Mouse (Mus musculus) neural tube, embryonic 11.5 days (tissue): ENCODE results near the gene Tmcc3. TPM values are rescaled to one million over a fixed set of nuclear protein-coding genes. Genes with fewer than 3 reads are reported as not detected.

Experiments used
- ATAC-seq: fragments of 200-750 bp; cut with Nextera tagmentation; 2 replicates; pipeline ENCODE4 v1.8.0; 2017; ENCODE audit warnings: moderate number of reproducible peaks, mild to moderate bottlenecking, moderate TSS enrichment, moderate library complexity; ENCODE audit not compliant: insufficient read depth, low FRiP score, low TSS enrichment
- DNase-seq: peaks from one replicate; pipeline ENCODE4 v3.0.0-alpha.2; 2015; ENCODE audit warnings: low spot score
- H3K27ac ChIP-seq: fragments of 300-500 bp; sonication (generic); 2 replicates; pipeline ENCODE4 v1.5.1; 2014; ENCODE audit warnings: low read depth, mild to moderate bottlenecking, low read length
- H3K27me3 ChIP-seq: fragments of 300-500 bp; sonication (generic); 2 replicates; pipeline ENCODE4 v1.6.1; 2014; ENCODE audit warnings: mild to moderate bottlenecking, low read length, mixed read lengths; ENCODE audit not compliant: control insufficient read depth, insufficient read depth
- H3K36me3 ChIP-seq: fragments of 300-500 bp; sonication (generic); 2 replicates; pipeline ENCODE4 v1.6.1; 2014; ENCODE audit warnings: mild to moderate bottlenecking, low read length, moderate library complexity, mixed read lengths; ENCODE audit not compliant: control insufficient read depth, insufficient read depth
- H3K4me1 ChIP-seq: fragments of 300-500 bp; sonication (generic); 2 replicates; pipeline ENCODE4 v1.6.1; 2014; ENCODE audit warnings: low read length, mixed read lengths; ENCODE audit not compliant: control insufficient read depth, insufficient read depth
- H3K4me2 ChIP-seq: fragments of 300-500 bp; sonication (generic); 2 replicates; pipeline ENCODE4 v1.6.1; 2014; ENCODE audit warnings: low read depth, mild to moderate bottlenecking, moderate library complexity
- H3K4me3 ChIP-seq: fragments of 300-500 bp; sonication (generic); 2 replicates; pipeline ENCODE4 v1.5.1; 2014; ENCODE audit warnings: low read depth, low read length
- H3K9ac ChIP-seq: fragments of 300-500 bp; sonication (generic); 2 replicates; pipeline ENCODE4 v1.6.1; 2014; ENCODE audit warnings: mild to moderate bottlenecking, low read length
- H3K9me3 ChIP-seq: fragments of 300-500 bp; sonication (generic); 2 replicates; pipeline ENCODE4 v1.6.1; 2016; ENCODE audit warnings: low read length; ENCODE audit not compliant: control insufficient read depth
- WGBS: fragments of 180-500 bp; shearing (Covaris S2); extraction: QIAGEN DNeasy Blood & Tissue Kit; methylation state at CpG from one replicate; pipeline ENCODE4 v1.1.7; 2014; 5-methylcytosine and 5-hydroxymethylcytosine counted together
- polyA plus RNA-seq: library from polyadenylated mRNA; unstranded; fragments of >200 nt; fragmentation: Nextera tagmentation; extraction: Ambion mirVana; gene quantifications from 2 replicates; pipeline ENCODE4 v1.2.1, GENCODE M21; 2014

The Tmcc3 gene
- polyA plus RNA-seq, 1 experiment from 2014 or later, result 6.1 TPM

DNA sequence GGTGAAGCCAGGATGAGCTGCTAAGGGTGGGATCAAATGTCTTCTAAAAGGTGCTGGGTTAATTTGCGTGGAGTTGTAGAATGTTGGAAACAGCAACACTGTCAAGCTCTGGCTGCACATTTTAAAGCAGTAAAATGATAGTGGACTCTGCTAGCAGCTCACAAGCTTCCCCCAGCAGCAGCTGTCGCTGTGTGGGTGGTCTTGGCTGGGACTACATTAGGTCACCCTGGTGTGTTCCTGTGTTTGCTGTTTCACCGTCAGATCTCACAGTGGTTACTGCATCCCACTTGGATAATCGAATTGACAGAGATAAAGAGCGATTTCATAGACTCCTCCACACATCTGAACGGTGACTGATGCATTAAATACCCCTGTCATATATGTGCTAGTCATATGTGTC lies 146.9 kb downstream of the Tmcc3 start:
- peak; percentile 47 for DNase-seq
- H3K4me3 ChIP-seq, result no peak overlapping the region
- ATAC-seq, result no peak
- no peaks in the 10 kb centered on the region for H3K36me3 ChIP-seq
- no peak overlapping the region for H3K27ac ChIP-seq
- H3K9ac ChIP-seq, result no peak overlapping the region
- no peaks in the 10 kb centered on the region for H3K9me3 ChIP-seq
- no peaks in the 10 kb centered on the region; the same call in 1 of the 2 replicates for H3K4me1 ChIP-seq
- no peak overlapping the region for H3K4me2 ChIP-seq
- no peaks in the 10 kb centered on the region for H3K27me3 ChIP-seq
- WGBS, result 53% methylated on average over 6 of the region's 6 CpGs

GRCm38 (mm10) chr10:94461378-94461777 lies 149.6 kb downstream of the Tmcc3 start:
- Histone ChIP-seq H3K4me2 (no peak overlapping the region), H3K9me3 (no peaks in the 10 kb centered on the region), H3K4me3 (no peak overlapping the region), H3K27me3 (no peaks in the 10 kb centered on the region), H3K4me1 (no peaks in the 10 kb centered on the region; the same call in 1 of the 2 replicates), H3K27ac (no peak overlapping the region), H3K36me3 (no peaks in the 10 kb centered on the region), H3K9ac (no peak overlapping the region)
- no peak for ATAC-seq
- WGBS, result 83% methylated on average over 3 of the region's 3 CpGs
- DNase-seq, result no peak

GRCm38 (mm10) chr10:94461871-94462270 lies 150.1 kb downstream of the Tmcc3 start:
- no peaks in the 10 kb centered on the region for H3K27me3 ChIP-seq
- no peak overlapping the region for H3K9ac ChIP-seq
- no peaks in the 10 kb centered on the region for H3K36me3 ChIP-seq
- no peak overlapping the region for H3K4me3 ChIP-seq
- ATAC-seq (no peak), DNase-seq (no peak)
- whole genome bisulfite sequencing, result 77% methylated on average over 8 of the region's 8 CpGs
- H3K4me2 ChIP-seq, result no peak overlapping the region
- no peaks in the 10 kb centered on the region; the same call in 1 of the 2 replicates for H3K4me1 ChIP-seq
- no peaks in the 10 kb centered on the region for H3K9me3 ChIP-seq
- H3K27ac ChIP-seq, result no peak overlapping the region

DNA sequence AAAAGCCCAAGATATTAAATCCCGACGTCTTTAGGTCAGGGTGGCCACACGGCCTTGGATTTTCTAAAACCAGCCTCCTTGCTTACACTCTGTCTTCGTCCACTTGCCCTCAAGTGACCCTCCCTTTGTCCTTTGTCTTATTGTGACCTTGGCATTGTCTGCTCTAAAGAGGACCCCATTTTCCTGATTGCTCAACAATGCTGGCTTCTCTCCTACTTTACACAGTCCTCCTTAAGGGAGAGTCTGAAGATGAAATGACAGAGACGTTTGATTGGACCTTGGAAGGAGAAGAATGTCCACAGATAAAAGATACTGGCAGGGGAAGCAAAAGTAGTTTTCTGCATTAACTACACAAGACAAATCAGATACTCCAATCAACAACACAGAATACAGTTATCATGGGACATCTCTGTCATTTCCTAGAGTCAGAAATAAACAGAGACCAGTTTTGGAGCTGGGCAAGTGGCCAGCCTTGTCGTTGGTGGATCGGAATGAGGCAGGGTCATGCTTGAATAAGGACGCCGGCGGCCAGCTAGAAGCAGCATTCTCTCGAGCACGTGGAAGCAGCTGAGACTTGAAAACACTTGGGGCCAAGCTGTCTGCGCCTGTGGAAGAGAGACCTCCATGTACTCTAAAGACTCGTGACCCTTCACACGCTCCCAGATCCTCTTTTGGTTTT lies 150.8 kb downstream of the Tmcc3 start:
- Histone ChIP-seq H3K4me3 (no peak overlapping the region), H3K9ac (no peak overlapping the region), H3K27me3 (no peaks in the 10 kb centered on the region), H3K27ac (no peak overlapping the region), H3K36me3 (no peaks in the 10 kb centered on the region), H3K9me3 (no peaks in the 10 kb centered on the region), H3K4me2 (no peak overlapping the region), H3K4me1 (no peaks in the 10 kb centered on the region; the same call in 1 of the 2 replicates)
- WGBS, result 72% methylated on average over 15 of the region's 15 CpGs
- no peak for ATAC-seq
- no peak for DNase-seq

GRCm38 (mm10) chr10:94463410-94463809 lies 151.7 kb downstream of the Tmcc3 start:
- DNase-seq (no peak), ATAC-seq (no peak)
- 81% methylated on average over 2 of the region's 2 CpGs for WGBS
- H3K36me3 ChIP-seq, result no peaks in the 10 kb centered on the region
- H3K9ac ChIP-seq, result no peak overlapping the region
- H3K27me3 ChIP-seq, result no peaks in the 10 kb centered on the region
- H3K4me3 ChIP-seq, result no peak overlapping the region
- no peak overlapping the region for H3K4me2 ChIP-seq
- H3K9me3 ChIP-seq, result no peaks in the 10 kb centered on the region
- H3K4me1 ChIP-seq, result no peaks in the 10 kb centered on the region; the same call in 1 of the 2 replicates
- H3K27ac ChIP-seq, result no peak overlapping the region

DNA sequence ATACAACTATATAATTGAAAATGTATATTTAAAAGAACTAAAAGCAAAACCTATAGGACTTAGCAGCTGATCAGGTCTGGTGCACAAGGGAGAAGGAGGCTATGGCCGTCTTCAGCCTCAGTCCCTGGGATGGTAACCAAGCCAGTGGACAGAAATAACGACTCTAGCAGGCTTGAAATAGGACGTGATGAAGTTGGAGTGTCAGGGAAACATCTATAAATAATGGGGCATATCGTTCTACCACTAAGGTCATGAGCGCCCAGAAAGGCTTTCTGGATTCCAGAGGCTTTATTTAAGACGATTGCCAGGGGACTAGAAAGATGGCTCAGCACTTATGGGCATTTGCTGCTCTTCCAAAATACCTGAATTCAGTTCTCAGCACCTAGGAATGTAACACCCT lies 153.9 kb downstream of the Tmcc3 start:
- no peak overlapping the region for H3K4me2 ChIP-seq
- 71% methylated on average over 6 of the region's 6 CpGs for WGBS
- H3K4me3 ChIP-seq, result no peak overlapping the region
- DNase-seq (no peak), ATAC-seq (no peak)
- no peaks in the 10 kb centered on the region for H3K9me3 ChIP-seq
- H3K27me3 ChIP-seq, result no peaks in the 10 kb centered on the region
- no peaks in the 10 kb centered on the region for H3K36me3 ChIP-seq
- no peaks in the 10 kb centered on the region for H3K4me1 ChIP-seq
- H3K27ac ChIP-seq, result no peak overlapping the region
- H3K9ac ChIP-seq, result no peak overlapping the region

- ATAC-seq (no peak), DNase-seq (no peak)
- no peak overlapping the region for H3K9ac ChIP-seq
- no peaks in the 10 kb centered on the region for H3K9me3 ChIP-seq
- 73% methylated on average over 7 of the region's 7 CpGs for WGBS
- H3K4me3 ChIP-seq, result no peak overlapping the region
- no peak overlapping the region for H3K4me2 ChIP-seq
- no peaks in the 10 kb centered on the region for H3K36me3 ChIP-seq
- no peaks in the 10 kb centered on the region for H3K4me1 ChIP-seq
- no peaks in the 10 kb centered on the region for H3K27me3 ChIP-seq
- H3K27ac ChIP-seq, result no peak overlapping the region
Observed at GRCm38 (mm10) chr10:94466313-94466712, 154.6 kb downstream of the Tmcc3 start.

DNA sequence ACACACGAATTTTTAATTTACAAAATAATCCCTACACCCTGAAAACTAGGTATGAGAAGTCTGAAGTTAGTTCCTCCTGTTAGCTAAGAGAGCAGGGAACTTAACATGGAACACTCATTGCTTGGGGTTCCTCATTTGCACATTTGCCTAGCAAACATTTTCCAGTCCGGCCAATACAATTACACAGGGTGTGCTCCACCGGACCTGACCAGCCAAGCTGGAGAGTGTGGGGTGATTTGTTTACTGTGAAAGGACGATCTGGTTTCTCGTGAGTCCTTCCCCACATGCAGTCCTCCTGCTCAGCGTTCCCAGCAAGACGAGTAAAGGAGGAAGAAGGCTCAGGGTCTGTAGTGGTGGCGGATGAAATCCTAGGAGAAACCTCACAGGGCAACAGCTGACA lies 159.7 kb downstream of the Tmcc3 start:
- Histone ChIP-seq H3K27me3 (no peaks in the 10 kb centered on the region), H3K9me3 (no peaks in the 10 kb centered on the region), H3K4me3 (no peak overlapping the region), H3K4me2 (no peak overlapping the region), H3K36me3 (no peaks in the 10 kb centered on the region), H3K4me1 (no peaks in the 10 kb centered on the region), H3K9ac (no peak overlapping the region), H3K27ac (no peak overlapping the region)
- no peak for ATAC-seq
- DNase-seq, result no peak
- WGBS, result 71% methylated on average over 8 of the region's 8 CpGs

DNA sequence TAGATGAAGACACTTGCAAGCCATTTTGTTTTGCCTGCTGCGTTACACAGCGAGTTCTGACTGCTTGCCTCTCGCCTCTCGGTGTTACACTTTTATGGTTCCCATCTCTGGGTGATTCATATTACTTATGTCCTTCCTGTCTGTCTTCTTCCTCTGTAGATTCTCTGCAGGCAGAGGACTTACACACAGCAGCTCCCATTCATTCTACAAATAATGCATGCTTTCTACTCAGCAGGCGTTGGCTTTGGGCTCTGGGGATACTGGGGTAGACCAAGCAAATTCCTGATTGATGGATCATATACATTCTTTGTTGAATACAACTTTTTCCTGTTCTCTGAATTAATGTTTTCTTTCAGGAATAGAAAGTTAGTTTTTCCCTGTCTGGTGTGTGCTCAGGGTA lies 161.8 kb downstream of the Tmcc3 start:
- ATAC-seq (no peak), DNase-seq (no peak)
- Histone ChIP-seq H3K9ac (no peak overlapping the region), H3K27me3 (no peaks in the 10 kb centered on the region), H3K4me2 (no peak overlapping the region), H3K27ac (no peak overlapping the region), H3K4me1 (no peaks in the 10 kb centered on the region), H3K4me3 (no peak overlapping the region), H3K36me3 (no peaks in the 10 kb centered on the region), H3K9me3 (no peaks in the 10 kb centered on the region)
- 56% methylated on average over 5 of the region's 5 CpGs for WGBS
